Mouse (Mus musculus): ENCODE measurements at regions not wholly inside any gene's neighbourhood (a gene's known extent, or its start where the extent isn't known, plus 50 kb on each side); places are given as distances from the start of the nearest gene placed in this dataset.

DNA sequence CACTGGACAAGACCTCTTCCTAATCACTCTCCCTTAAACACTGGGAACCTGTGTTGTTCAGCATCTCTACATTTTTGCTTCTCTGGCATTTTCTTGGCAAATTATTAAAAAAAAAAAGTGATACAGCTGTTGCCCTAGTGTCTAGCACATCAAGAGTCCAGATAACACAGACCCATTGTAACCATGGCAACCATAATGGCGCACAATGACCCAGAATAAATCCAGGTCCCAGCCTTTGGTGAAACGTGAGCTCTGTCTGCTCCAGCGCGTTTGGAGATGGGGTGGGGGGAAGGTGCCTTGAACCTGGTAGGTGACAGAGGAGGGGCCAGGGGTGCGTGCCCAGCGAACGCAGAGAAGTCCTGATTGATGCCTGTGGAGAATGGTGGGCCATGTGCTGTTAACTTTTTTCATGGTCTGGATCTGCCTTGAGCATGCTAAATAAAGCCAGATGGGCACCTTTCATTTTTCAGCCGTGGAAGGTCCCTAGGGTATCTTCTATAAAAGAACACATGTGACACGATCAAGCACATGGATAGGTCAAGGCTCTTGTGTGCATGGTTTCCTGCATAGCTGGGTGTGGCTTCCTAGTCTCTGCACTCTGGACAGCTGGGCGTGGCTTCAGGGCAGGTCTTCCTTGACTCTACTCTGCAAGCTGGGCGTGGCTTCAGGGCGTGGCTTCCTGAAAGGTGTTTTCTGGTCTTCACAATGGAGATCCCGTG is 63.3 kb downstream of the Adra2a start:
- TF ChIP-seq GATA1 (IDR thresholded peaks at IDR 0.05; ENCODE audit: borderline replicate concordance, low read length) (no peak), FLI1 (IDR thresholded peaks at IDR 0.05; ENCODE audit: low read length) (no peak)

Data from megakaryocyte, embryonic 14.5 days (primary cell).